Mouse (Mus musculus) liver, postnatal 0 days (tissue): ENCODE measurements around the gene Chsy1.

Experiments used
- CTCF ChIP-seq: sonication (generic); IDR thresholded peaks from 2 replicates; pipeline ENCODE4 v1.5.1; 2016; ENCODE audit warnings: antibody characterized with exemption, low read depth
- EP300 ChIP-seq: IDR thresholded peaks from 2 replicates; pipeline ENCODE4 v1.6.1; 2016; ENCODE audit warnings: antibody characterized with exemption, low read depth, mild to moderate bottlenecking

- TF ChIP-seq CTCF (no peak), EP300 (no peak)
Observed at GRCm38 (mm10) chr7:66175738-66176137, 66.4 kb downstream of the Chsy1 start.
